Mouse (Mus musculus): ENCODE results near the gene Amdhd2. TPM values are rescaled to one million over a fixed set of nuclear protein-coding genes. Genes with fewer than 3 reads are reported as not detected.

The Amdhd2 gene
- polyA plus RNA-seq, 1 experiment from 2014 or later: 20.5 TPM

DNA sequence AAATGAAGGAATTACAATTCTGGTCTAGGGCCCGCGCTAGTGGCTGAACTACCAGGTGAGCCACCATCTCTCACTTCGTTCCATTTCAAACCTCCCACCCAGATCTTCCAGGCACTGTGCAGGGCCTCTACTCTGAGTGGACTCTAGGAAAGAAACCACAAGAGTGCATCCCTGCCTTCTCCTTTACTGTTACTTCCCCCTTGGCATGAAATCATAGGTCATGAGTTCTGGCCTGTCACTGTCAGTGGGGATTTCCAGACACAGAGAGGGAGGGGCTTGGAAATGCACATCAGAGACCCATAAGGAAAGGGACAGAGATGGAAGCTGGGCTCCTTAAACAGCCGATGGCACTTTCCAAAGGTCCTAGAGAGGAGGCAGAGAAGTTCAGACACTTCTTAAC is 8.2 kb upstream of the Amdhd2 start:
- H3K9me3 ChIP-seq (ENCODE audit: control insufficient read depth, low read length): no peaks in the 10 kb centered on the region
- 84% methylated on average over 4 of the region's 4 CpGs for WGBS
- H3K36me3 ChIP-seq (ENCODE audit: control insufficient read depth, insufficient read depth, low read length): 0 out of 2 replicates have a peak, but pooled peaks cover 3% of the 10 kb centered on the region
- no peaks in the 10 kb centered on the region for H3K27me3 ChIP-seq (ENCODE audit: control insufficient read depth, insufficient read depth, low read length)
- H3K27ac ChIP-seq (replicated peaks): no peak overlapping the region
- ATAC-seq (ENCODE audit: low FRiP score, low TSS enrichment) (no peak), DNase-seq (ENCODE audit: low spot score) (no peak)
- H3K9ac ChIP-seq (ENCODE audit: low read length): no peak overlapping the region
- TF ChIP-seq CTCF (IDR thresholded peaks at IDR 0.05; ENCODE audit: low read depth): no peak
- no peak for TF ChIP-seq EP300 (optimal IDR thresholded peaks at IDR 0.05)
- H3K4me2 ChIP-seq (replicated peaks; ENCODE audit: low read depth): no peak overlapping the region
- H3K4me1 ChIP-seq (replicated peaks; ENCODE audit: control insufficient read depth, insufficient read depth): no peaks in the 10 kb centered on the region
- no peak overlapping the region for H3K4me3 ChIP-seq (ENCODE audit: low read depth, low read length)

DNA sequence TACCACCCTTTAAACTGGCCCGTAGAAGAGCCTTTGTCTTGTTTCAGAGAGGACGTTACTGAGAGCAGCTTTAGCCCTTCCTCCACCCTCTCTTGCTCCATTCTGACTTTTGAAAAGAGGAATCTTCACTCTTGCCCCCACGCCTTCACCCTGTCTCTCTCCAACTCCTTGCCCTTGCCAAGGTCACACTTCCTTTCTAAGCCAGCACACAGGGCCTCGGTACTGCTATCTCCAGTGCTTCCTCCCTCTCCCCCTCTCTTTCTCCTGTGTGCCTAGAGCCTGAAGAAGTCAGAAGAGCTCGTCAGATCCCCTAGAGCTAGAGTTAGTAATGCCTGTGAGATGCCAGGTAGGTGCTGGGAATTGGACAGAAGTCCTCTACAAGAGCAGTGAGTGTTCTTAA is 7.2 kb upstream of the Amdhd2 start:
- Histone ChIP-seq H3K27me3 (ENCODE audit: control insufficient read depth, insufficient read depth, low read length) (no peaks in the 10 kb centered on the region), H3K27ac (replicated peaks) (no peak overlapping the region; the same call in 1 of the 2 replicates), H3K9me3 (ENCODE audit: control insufficient read depth, low read length) (no peaks in the 10 kb centered on the region), H3K4me3 (ENCODE audit: low read depth, low read length) (no peak overlapping the region), H3K36me3 (ENCODE audit: control insufficient read depth, insufficient read depth, low read length) (0 out of 2 replicates have a peak, but pooled peaks cover 4% of the 10 kb centered on the region), H3K4me2 (replicated peaks; ENCODE audit: low read depth) (no peak overlapping the region), H3K4me1 (replicated peaks; ENCODE audit: control insufficient read depth, insufficient read depth) (no peaks in the 10 kb centered on the region), H3K9ac (ENCODE audit: low read length) (no peak overlapping the region)
- 76% methylated on average over 5 of the region's 5 CpGs for WGBS
- DNase-seq (ENCODE audit: low spot score) (no peak), ATAC-seq (ENCODE audit: low FRiP score, low TSS enrichment) (no peak)
- TF ChIP-seq CTCF (IDR thresholded peaks at IDR 0.05; ENCODE audit: low read depth) (no peak), EP300 (optimal IDR thresholded peaks at IDR 0.05) (no peak)

DNA sequence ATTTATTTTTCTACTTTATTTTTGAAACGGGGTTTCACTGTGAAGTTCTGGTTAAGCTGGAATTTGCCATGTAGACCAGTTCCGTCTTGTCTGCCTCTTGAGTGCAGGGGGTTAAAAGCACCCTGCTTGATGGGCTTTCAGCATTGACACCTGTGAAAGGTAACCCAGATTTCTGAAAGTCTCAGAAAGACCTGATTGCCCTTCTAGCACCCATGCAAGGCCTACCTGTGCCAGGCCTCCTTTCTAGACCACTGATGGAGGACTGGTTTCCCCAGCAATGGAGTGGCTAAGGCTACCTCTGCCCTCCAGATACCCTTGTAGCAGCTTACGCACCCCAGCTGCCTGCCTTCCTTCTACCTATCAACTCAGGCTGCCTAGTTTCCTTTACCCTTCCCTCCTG is 6.6 kb upstream of the Amdhd2 start:
- no peak for DNase-seq (ENCODE audit: low spot score)
- Histone ChIP-seq H3K36me3 (ENCODE audit: control insufficient read depth, insufficient read depth, low read length) (0 out of 2 replicates have a peak, but pooled peaks cover 4% of the 10 kb centered on the region), H3K9me3 (ENCODE audit: control insufficient read depth, low read length) (no peaks in the 10 kb centered on the region), H3K9ac (ENCODE audit: low read length) (peak overlapping the region; percentile 96), H3K4me1 (replicated peaks; ENCODE audit: control insufficient read depth, insufficient read depth) (no peaks in the 10 kb centered on the region), H3K27ac (replicated peaks) (peak overlapping the region; percentile 98), H3K4me3 (ENCODE audit: low read depth, low read length) (peak overlapping the region; percentile 74), H3K27me3 (ENCODE audit: control insufficient read depth, insufficient read depth, low read length) (no peaks in the 10 kb centered on the region), H3K4me2 (replicated peaks; ENCODE audit: low read depth) (peak overlapping the region; percentile 87)
- WGBS: 47% methylated on average over 3 of the region's 3 CpGs
- ATAC-seq (ENCODE audit: low FRiP score, low TSS enrichment): no peak
- TF ChIP-seq CTCF (IDR thresholded peaks at IDR 0.05; ENCODE audit: low read depth) (no peak), EP300 (optimal IDR thresholded peaks at IDR 0.05) (no peak)

DNA sequence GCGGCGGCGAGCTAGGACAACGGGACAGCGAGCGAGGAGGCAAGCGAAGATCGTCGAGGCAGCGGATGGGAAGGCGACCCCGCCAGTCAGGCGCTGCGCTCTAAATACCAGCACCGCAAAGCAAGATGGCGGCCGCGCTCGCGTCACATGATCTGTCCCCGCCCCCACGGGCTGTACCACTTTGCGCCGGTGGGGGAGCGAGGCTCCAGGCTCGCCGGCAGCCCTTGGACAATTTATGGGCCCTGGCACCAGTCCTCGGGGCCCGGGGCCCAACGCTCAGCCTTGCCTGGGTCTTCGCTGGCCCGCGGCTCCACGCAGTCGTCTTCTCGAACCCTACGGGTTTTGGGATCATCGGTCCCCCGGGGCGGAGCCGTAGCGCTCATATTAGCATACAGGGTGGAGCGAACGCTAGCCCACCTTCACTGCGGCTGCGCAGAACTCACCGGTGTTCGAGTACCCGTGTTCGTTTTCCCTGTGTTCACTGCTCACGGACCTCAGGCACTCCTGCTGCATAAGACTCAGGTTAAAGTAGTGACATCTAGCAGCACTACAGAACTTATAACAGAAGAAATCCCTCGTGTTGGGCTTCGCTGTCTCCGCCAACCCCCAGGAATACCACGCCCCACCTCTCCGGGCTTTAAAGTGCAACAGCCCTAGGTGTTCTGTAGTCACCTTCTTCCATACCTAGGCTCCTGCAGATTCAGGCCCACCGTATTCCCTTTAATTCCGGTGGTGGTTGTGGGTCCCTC is 5.9 kb upstream of the Amdhd2 start, which contains the start of gene Atp6v0c:
Gene Atp6v0c, minus strand, starts transcription at position 386 of the 749 bp plus-strand sequence.
- no peaks in the 10 kb centered on the region for H3K4me1 ChIP-seq (replicated peaks; ENCODE audit: control insufficient read depth, insufficient read depth)
- ATAC-seq (ENCODE audit: low FRiP score, low TSS enrichment) (peak; percentile 91), DNase-seq (ENCODE audit: low spot score) (peak; percentile 93)
- H3K9ac ChIP-seq (ENCODE audit: low read length): peak within 1 kb of the TSS; percentile 96
- TF ChIP-seq EP300 (optimal IDR thresholded peaks at IDR 0.05) (peak; percentile 78), CTCF (IDR thresholded peaks at IDR 0.05; ENCODE audit: low read depth) (peak; percentile 41; the same call in 1 of the 2 replicates)
- H3K9me3 ChIP-seq (ENCODE audit: control insufficient read depth, low read length): no peaks in the 10 kb centered on the region
- 0% methylated on average over 58 of the region's 58 CpGs for WGBS
- H3K4me2 ChIP-seq (replicated peaks; ENCODE audit: low read depth): peak within 1 kb of the TSS; percentile 87
- 0 out of 2 replicates have a peak, but pooled peaks cover 4% of the 10 kb centered on the region for H3K36me3 ChIP-seq (ENCODE audit: control insufficient read depth, insufficient read depth, low read length)
- no peaks in the 10 kb centered on the region for H3K27me3 ChIP-seq (ENCODE audit: control insufficient read depth, insufficient read depth, low read length)
- peak within 1 kb of the TSS; percentile 98 for H3K27ac ChIP-seq (replicated peaks)
- peak within 1 kb of the TSS; percentile 74 for H3K4me3 ChIP-seq (ENCODE audit: low read depth, low read length)

DNA sequence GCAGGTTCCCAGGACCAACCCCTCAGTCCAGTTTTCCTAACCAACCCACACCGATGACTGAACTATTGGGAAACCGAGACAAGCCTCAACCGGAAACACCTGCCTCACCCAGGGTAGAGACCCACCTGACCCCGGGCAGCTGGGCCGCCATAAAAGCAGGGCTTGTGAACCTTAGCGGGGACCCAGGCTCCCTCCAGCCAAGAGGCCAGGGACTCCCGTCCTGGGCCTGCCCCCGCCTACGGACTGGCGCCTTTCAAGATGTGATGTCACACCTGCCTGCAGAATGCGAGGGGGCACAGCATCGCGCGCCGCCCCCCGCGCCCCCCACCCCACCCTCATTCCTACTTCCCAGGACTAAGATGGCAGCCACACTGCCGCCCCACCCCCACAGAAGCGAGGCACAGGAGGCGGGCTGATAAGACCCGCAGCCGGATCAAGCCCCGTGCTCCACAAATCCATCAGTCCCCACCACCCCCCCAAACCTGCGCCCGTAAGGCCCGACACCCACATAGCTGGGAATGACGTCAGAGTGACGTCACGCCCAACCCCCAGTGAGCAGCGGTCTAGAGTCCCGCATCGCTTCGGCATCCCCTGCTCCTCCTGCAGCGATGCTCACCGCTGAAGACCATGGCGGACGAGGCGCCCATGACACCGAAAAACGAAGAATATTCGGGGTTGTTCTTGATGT is 5.2 kb upstream of the Amdhd2 start:
- Histone ChIP-seq H3K27ac (replicated peaks) (peak overlapping the region; percentile 98), H3K4me3 (ENCODE audit: low read depth, low read length) (peak overlapping the region; percentile 74), H3K4me1 (replicated peaks; ENCODE audit: control insufficient read depth, insufficient read depth) (no peaks in the 10 kb centered on the region), H3K4me2 (replicated peaks; ENCODE audit: low read depth) (peak overlapping the region; percentile 87), H3K9me3 (ENCODE audit: control insufficient read depth, low read length) (no peaks in the 10 kb centered on the region), H3K27me3 (ENCODE audit: control insufficient read depth, insufficient read depth, low read length) (no peaks in the 10 kb centered on the region), H3K9ac (ENCODE audit: low read length) (peak overlapping the region; percentile 96), H3K36me3 (ENCODE audit: control insufficient read depth, insufficient read depth, low read length) (0 out of 2 replicates have a peak, but pooled peaks cover 4% of the 10 kb centered on the region)
- DNase-seq (ENCODE audit: low spot score) (peak; percentile 72), ATAC-seq (ENCODE audit: low FRiP score, low TSS enrichment) (peak; percentile 38)
- TF ChIP-seq EP300 (optimal IDR thresholded peaks at IDR 0.05): no peak
- WGBS: under 1% methylated on average over 41 of the region's 41 CpGs
